Mouse (Mus musculus) liver, embryonic 14.5 days (tissue): ENCODE data around the gene Lmcd1. TPM values are rescaled to one million over a fixed set of nuclear protein-coding genes. Genes with fewer than 3 reads are reported as not detected.

Experiments used
- ATAC-seq: fragments of 200-750 bp; cut with Nextera tagmentation; 2 replicates; pipeline ENCODE4 v1.8.0; 2017; ENCODE audit warnings: moderate number of reproducible peaks, mild to moderate bottlenecking, moderate library complexity; ENCODE audit not compliant: insufficient read depth
- DNase-seq, 3 experiments: peaks; one replicate each; pipeline ENCODE4 v3.0.0-alpha.2; 2012 to 2013; ENCODE audit warnings: low read depth in 3 of 3, low spot score in 3 of 3
- H3K27ac ChIP-seq: fragments of 300-500 bp; sonication (generic); 2 replicates; pipeline ENCODE4 v1.5.1; 2014; ENCODE audit warnings: moderate library complexity, mild to moderate bottlenecking, control low read depth, inconsistent platforms
- H3K27me3 ChIP-seq: fragments of 300-500 bp; sonication (generic); 2 replicates; pipeline ENCODE4 v1.6.1; 2014; ENCODE audit warnings: mild to moderate bottlenecking, low read length, moderate library complexity; ENCODE audit not compliant: control insufficient read depth, insufficient read depth
- H3K36me3 ChIP-seq: fragments of 300-500 bp; sonication (generic); replicated peaks from 2 replicates; pipeline ENCODE4 v1.6.1; 2014; ENCODE audit warnings: low read depth; ENCODE audit not compliant: control insufficient read depth, insufficient read depth
- H3K4me1 ChIP-seq, 2 experiments: fragments of 200-500 bp in 1 of 2; fragments of 300-500 bp in 1 of 2; sonication (generic) in 1 of 2; replicated peaks; 2 replicates each; pipeline ENCODE4 v1.6.1; 2012 to 2014; ENCODE audit warnings: antibody characterized with exemption in 1 of 2, inconsistent platforms in 1 of 2, low read length in 1 of 2; ENCODE audit not compliant: control insufficient read depth in 2 of 2, insufficient read depth in 2 of 2
- H3K4me2 ChIP-seq: fragments of 300-500 bp; sonication (generic); 2 replicates; pipeline ENCODE4 v1.6.1; 2014; ENCODE audit warnings: low read depth, mild to moderate bottlenecking, control low read depth, moderate library complexity
- H3K4me3 ChIP-seq, 2 experiments: fragments of 200-500 bp in 1 of 2; fragments of 300-500 bp in 1 of 2; sonication (generic) in 1 of 2; 2 replicates each; pipeline ENCODE4 v1.5.1; 2012 to 2014; ENCODE audit warnings: low read depth in 2 of 2, low read length in 2 of 2, mild to moderate bottlenecking in 2 of 2, control low read depth in 1 of 2, inconsistent platforms in 1 of 2, moderate library complexity in 1 of 2; ENCODE audit not compliant: insufficient read depth in 1 of 2
- H3K9ac ChIP-seq: fragments of 300-500 bp; sonication (generic); replicated peaks from 2 replicates; pipeline ENCODE4 v1.6.1; 2014; ENCODE audit warnings: mild to moderate bottlenecking, control low read depth, moderate library complexity
- H3K9me3 ChIP-seq: fragments of 300-500 bp; sonication (generic); 2 replicates; pipeline ENCODE4 v1.6.1; 2016; ENCODE audit warnings: low read length, mixed read lengths; ENCODE audit not compliant: control insufficient read depth
- CTCF ChIP-seq: IDR thresholded peaks from 2 replicates; pipeline ENCODE4 v1.5.1; 2016; ENCODE audit warnings: antibody characterized with exemption, low read depth, control low read depth
- EP300 ChIP-seq: IDR thresholded peaks from 2 replicates; pipeline ENCODE4 v1.6.1; 2016; ENCODE audit warnings: antibody characterized with exemption, low read depth
- WGBS: fragments of 180-500 bp; shearing (Covaris S2); extraction: QIAGEN DNeasy Blood & Tissue Kit; methylation state at CpG from one replicate; pipeline ENCODE4 v1.1.7; 2014; ENCODE audit not compliant: insufficient replicate concordance; 5-methylcytosine and 5-hydroxymethylcytosine counted together
- polyA plus RNA-seq, 2 experiments: library from polyadenylated mRNA; depleted of rRNA in 1 of 2; stranded (reverse) in 1 of 2; unstranded in 1 of 2; fragments of >200 nt; fragmentation: Nextera tagmentation in 1 of 2; extraction: Ambion mirVana in 1 of 2; gene quantifications; 2 replicates each; pipeline versions ENCODE4 v1.2.1 to v1.2.3; 2012 to 2014

Lmcd1 gene
- polyA plus RNA-seq, 2 experiments: 0.27 to 0.39 TPM

- H3K27me3 ChIP-seq: no peaks in the 10 kb centered on the region
- DNase-seq: no peak
- H3K9ac ChIP-seq: no peak overlapping the region
- H3K4me3 ChIP-seq: no peak overlapping the region
- no peaks in the 10 kb centered on the region for H3K9me3 ChIP-seq
- WGBS: 68% methylated on average over 9 of the region's 9 CpGs
- no peak overlapping the region for H3K27ac ChIP-seq
- no peaks in the 10 kb centered on the region for H3K36me3 ChIP-seq
- H3K4me2 ChIP-seq: no peak overlapping the region
- no peaks in the 10 kb centered on the region for H3K4me1 ChIP-seq
- TF ChIP-seq CTCF: no peak
- TF ChIP-seq EP300: no peak
- ATAC-seq: no peak
Measured at GRCm38 (mm10) chr6:112379054-112379453, 105.5 kb downstream of the Lmcd1 start.

Other genes with a start within 250 kb of the Lmcd1 start
- gene Ssu2, start 114.3 kb downstream of the Lmcd1 start, polyA plus RNA-seq (2012; rRNA removed): 0.04 TPM in 1 of 2 replicates, not detected in the other
- gene Ssu2, start 114.3 kb downstream of the Lmcd1 start, polyA plus RNA-seq (2014; fragmentation: Nextera tagmentation; extraction: Ambion mirVana): not detected in 2 replicates
- gene Cav3, start 185.7 kb downstream of the Lmcd1 start, polyA plus RNA-seq (2012; rRNA removed): not detected in 2 replicates
- gene Cav3, start 185.7 kb downstream of the Lmcd1 start, polyA plus RNA-seq (2014; fragmentation: Nextera tagmentation; extraction: Ambion mirVana): not detected in 2 replicates
- gene Oxtr, start 216.2 kb downstream of the Lmcd1 start, polyA plus RNA-seq (2012; rRNA removed): 0.01 and 0.02 TPM in 2 replicates
- not detected in 2 replicates for gene Oxtr, start 216.2 kb downstream of the Lmcd1 start, polyA plus RNA-seq (2014; fragmentation: Nextera tagmentation; extraction: Ambion mirVana)